Mouse (Mus musculus) ES-Bruce4 (cell line): ENCODE measurements around the gene Slc16a9.

ENCODE experiments used
- CTCF ChIP-seq: IDR thresholded peaks from one replicate; pipeline ENCODE4 v1.8.1; 2011; ENCODE audit warnings: low read depth, low read length
- POLR2A ChIP-seq: IDR thresholded peaks from one replicate; pipeline ENCODE4 v1.8.1; 2011; ENCODE audit warnings: low read length; ENCODE audit not compliant: insufficient read depth

DNA sequence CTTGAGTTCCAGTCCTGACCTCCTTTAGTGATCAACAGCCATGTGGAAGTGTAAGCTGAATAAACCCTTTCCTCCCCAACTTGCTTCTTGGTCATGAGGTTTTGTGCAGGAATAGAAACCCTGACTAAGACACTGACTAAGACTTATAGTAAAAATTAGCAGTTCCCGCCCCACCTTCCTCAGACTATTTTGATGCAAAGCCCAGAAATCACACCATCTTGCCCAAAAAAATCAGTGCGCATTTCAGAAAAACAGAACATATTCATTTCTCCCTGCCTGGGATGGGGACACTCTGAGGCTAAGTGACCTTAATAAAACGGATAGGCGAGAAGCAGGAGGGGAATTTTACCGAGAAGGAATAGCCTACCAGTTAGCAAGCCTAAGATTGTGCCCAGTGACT, 60.8 kb downstream of the Slc16a9 start:
- TF ChIP-seq CTCF (no peak), POLR2A (no peak)
